Mouse (Mus musculus) midbrain, embryonic 14.5 days (tissue): Measurements from ENCODE around the gene Psd4. TPM values are rescaled to one million over a fixed set of nuclear protein-coding genes. Genes with fewer than 3 reads are reported as not detected.

Experiments used
- ATAC-seq: fragments of 200-750 bp; cut with Nextera tagmentation; 2 replicates; pipeline ENCODE4 v1.8.0; 2017; ENCODE audit warnings: moderate number of reproducible peaks, moderate library complexity; ENCODE audit not compliant: low FRiP score, low TSS enrichment
- DNase-seq: peaks from one replicate; pipeline ENCODE4 v3.0.0-alpha.2; 2015
- H3K27ac ChIP-seq: fragments of 300-500 bp; sonication (generic); replicated peaks from 2 replicates; pipeline ENCODE4 v1.5.1; 2014; ENCODE audit warnings: mild to moderate bottlenecking, low read depth, low read length, moderate library complexity
- H3K27me3 ChIP-seq: fragments of 300-500 bp; sonication (generic); 2 replicates; pipeline ENCODE4 v1.6.1; 2014; ENCODE audit warnings: low read length, control low read depth, mixed read lengths; ENCODE audit not compliant: control insufficient read depth, insufficient read depth
- H3K36me3 ChIP-seq: fragments of 300-500 bp; sonication (generic); 2 replicates; pipeline ENCODE4 v1.6.1; 2014; ENCODE audit warnings: low read length, control low read depth; ENCODE audit not compliant: control insufficient read depth, insufficient read depth
- H3K4me1 ChIP-seq: fragments of 300-500 bp; sonication (generic); 2 replicates; pipeline ENCODE4 v1.6.1; 2014; ENCODE audit warnings: mild to moderate bottlenecking, antibody characterized with exemption, low read length, control low read depth; ENCODE audit not compliant: control insufficient read depth, insufficient read depth
- H3K4me2 ChIP-seq: fragments of 300-500 bp; sonication (generic); 2 replicates; pipeline ENCODE4 v1.6.1; 2014; ENCODE audit warnings: mild to moderate bottlenecking, low read length, moderate library complexity
- H3K4me3 ChIP-seq: fragments of 300-500 bp; sonication (generic); replicated peaks from 2 replicates; pipeline ENCODE4 v1.5.1; 2014; ENCODE audit warnings: low read depth, low read length
- H3K9ac ChIP-seq: fragments of 300-500 bp; sonication (generic); replicated peaks from 2 replicates; pipeline ENCODE4 v1.6.1; 2014; ENCODE audit warnings: mild to moderate bottlenecking, low read length, moderate library complexity
- H3K9me3 ChIP-seq: fragments of 300-500 bp; sonication (generic); 2 replicates; pipeline ENCODE4 v1.6.1; 2016; ENCODE audit warnings: low read length, control low read depth, mixed read lengths; ENCODE audit not compliant: control insufficient read depth
- WGBS: fragments of 180-500 bp; shearing (Covaris S2); extraction: QIAGEN DNeasy Blood & Tissue Kit; methylation state at CpG from one replicate; pipeline ENCODE4 v1.1.7; 2014; 5-methylcytosine and 5-hydroxymethylcytosine counted together
- polyA plus RNA-seq: library from polyadenylated mRNA; unstranded; fragments of >200 nt; fragmentation: Nextera tagmentation; extraction: Ambion mirVana; gene quantifications from 2 replicates; pipeline ENCODE4 v1.2.1, GENCODE M21; 2014

Gene Psd4
- polyA plus RNA-seq, 1 experiment from 2014 or later, result 0.18 TPM

DNA sequence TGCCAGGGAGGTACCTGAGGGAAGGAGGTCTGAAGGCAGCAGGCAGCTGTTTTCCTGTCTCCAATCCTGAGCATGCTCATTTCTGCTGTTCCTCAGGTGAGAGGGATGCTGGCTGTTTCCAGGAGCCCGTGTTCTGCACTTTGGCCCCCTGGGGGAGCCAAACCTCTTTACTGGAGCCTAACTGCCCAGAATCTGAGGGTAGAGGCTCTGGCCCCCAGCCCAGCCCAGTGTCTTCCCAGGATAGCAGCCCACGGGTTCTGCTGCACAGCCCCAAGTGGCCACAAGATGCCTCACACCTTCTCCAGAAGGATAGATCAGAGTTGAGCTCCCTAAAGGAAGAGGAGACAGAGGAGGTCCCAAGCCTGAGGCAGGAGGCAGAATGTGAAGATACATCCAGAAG, 29.7 kb downstream of the Psd4 start:
- no peak for ATAC-seq
- 16% methylated on average over 2 of the region's 2 CpGs for WGBS
- no peaks in the 10 kb centered on the region for H3K36me3 ChIP-seq

DNA sequence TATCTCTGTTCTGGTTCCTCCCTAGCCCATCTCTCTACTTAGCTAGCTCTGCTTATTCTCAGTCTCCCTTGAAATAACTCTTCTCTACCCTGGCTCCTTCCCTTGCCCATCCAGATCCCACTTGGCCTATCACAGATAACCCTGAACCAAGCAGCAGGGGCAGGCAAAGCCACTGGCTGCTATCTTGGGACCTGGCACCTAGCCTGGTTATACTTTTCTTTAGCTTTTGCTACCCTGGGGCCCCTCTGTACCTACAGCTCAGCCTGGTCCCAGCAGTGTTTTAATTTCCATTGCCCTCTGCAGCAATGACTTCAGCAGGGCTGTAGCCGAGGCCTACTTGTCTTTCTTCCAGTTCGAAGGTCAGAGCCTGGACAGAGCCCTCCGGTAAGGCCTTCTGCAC, 33.3 kb downstream of the Psd4 start:
- H3K4me1 ChIP-seq, result no peaks in the 10 kb centered on the region; the same call in 1 of the 2 replicates
- no peak overlapping the region for H3K27ac ChIP-seq
- no peak for DNase-seq
- H3K4me2 ChIP-seq, result no peak overlapping the region
- no peak overlapping the region for H3K4me3 ChIP-seq
- 91% methylated on average over 3 of the region's 3 CpGs for WGBS
- no peak for ATAC-seq
- no peaks in the 10 kb centered on the region for H3K9me3 ChIP-seq
- no peaks in the 10 kb centered on the region for H3K27me3 ChIP-seq
- H3K9ac ChIP-seq, result no peak overlapping the region
- no peaks in the 10 kb centered on the region for H3K36me3 ChIP-seq

More for the DNA sequence above, 29.7 kb downstream of the Psd4 start:
- H3K4me1 ChIP-seq, result no peaks in the 10 kb centered on the region
- H3K4me3 ChIP-seq, result no peak overlapping the region
- no peak for DNase-seq
- H3K4me2 ChIP-seq, result no peak overlapping the region
- no peaks in the 10 kb centered on the region for H3K9me3 ChIP-seq
- H3K27ac ChIP-seq, result no peak overlapping the region
- H3K27me3 ChIP-seq, result no peaks in the 10 kb centered on the region
- no peak overlapping the region for H3K9ac ChIP-seq

DNA sequence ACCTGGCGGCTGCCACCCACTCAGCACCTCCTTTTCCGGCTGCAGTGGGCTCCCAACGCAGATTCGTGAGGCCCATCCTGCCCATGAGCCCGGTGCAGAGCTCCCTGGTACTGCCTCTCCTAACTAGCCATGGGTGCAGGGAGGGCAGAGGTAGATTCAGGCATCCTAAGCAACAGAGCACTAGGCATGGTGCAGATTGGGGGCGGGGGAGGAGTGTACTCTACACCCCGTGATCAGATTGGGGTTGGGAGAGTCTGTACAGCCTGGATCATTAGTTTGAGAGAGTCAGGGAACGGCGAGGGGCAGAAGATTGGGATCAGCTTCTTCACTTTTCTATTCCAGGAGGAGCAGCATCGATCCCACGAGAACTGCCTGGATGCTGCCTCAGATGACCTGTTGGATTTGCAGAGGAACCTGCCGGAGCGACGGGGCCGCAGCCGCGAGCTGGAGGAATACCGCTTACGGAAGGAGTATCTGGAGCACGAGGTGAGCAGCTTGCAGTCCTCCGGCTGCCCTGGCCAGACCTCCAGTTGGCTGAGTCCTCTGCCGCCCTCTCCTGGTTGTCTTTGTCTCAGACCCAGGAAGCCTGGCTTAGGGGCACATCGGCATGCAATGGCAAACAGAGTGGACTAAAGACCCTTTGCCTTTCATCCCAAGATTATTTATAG, 38.1 kb downstream of the Psd4 start:
- peak; percentile 67 for ATAC-seq
- no peaks in the 10 kb centered on the region for H3K27me3 ChIP-seq
- peak overlapping the region; percentile 52 for H3K4me2 ChIP-seq
- no peaks in the 10 kb centered on the region; the same call in 1 of the 2 replicates for H3K4me1 ChIP-seq
- H3K4me3 ChIP-seq, result peak overlapping the region; percentile 12; the same call in 1 of the 2 replicates
- DNase-seq, result peak; percentile 88
- no peak overlapping the region for H3K9ac ChIP-seq
- H3K9me3 ChIP-seq, result no peaks in the 10 kb centered on the region
- no peaks in the 10 kb centered on the region for H3K36me3 ChIP-seq
- no peak overlapping the region for H3K27ac ChIP-seq
- 13% methylated on average over 23 of the region's 23 CpGs for WGBS

DNA sequence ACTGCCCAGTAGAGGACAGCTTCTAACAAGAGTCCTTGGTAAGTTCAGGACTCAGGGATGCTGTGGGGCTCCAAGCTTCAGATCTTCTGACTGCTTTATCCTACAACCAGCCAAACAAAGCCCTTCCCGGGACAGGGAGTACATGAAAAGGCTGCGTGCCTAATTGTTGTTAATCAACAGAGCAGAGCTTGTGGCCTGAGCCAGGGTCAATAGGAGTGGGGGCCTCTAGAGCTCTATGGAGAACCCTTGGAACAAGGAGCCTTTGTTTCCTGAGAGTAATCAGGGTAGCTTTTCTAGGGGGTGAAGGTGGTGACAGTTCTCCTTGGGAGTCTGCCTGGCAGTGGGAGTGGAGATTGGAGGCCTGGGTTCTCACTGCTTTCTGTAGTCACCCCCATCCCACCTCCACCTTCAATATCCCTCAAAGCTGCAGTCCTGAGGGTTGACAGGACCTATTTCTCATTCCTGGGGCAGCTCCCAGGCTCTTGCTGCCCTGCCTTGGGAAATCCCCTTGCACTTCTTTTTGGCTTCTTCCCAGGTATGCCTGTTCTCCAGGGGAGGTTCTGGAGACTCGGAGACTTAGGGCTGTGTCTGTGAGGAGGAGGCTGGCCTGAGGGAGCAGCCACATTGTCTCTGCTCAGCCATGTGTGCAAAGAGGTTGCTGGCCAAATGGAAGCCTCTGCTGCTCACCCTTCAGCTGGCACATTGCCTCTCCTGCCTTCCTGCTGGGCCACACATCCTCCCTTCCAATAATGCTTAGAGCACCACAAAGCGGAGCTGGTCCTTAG, 40.5 kb downstream of the Psd4 start:
- 17% methylated on average over 4 of the region's 4 CpGs for WGBS
- ATAC-seq (peak; percentile 12; the same call in 1 of the 2 replicates), DNase-seq (peak; percentile 28)
- Histone ChIP-seq H3K36me3 (no peaks in the 10 kb centered on the region), H3K9me3 (no peaks in the 10 kb centered on the region), H3K4me3 (no peak overlapping the region), H3K27me3 (no peaks in the 10 kb centered on the region), H3K27ac (no peak overlapping the region), H3K9ac (no peak overlapping the region), H3K4me1 (no peaks in the 10 kb centered on the region; the same call in 1 of the 2 replicates), H3K4me2 (no peak overlapping the region)

DNA sequence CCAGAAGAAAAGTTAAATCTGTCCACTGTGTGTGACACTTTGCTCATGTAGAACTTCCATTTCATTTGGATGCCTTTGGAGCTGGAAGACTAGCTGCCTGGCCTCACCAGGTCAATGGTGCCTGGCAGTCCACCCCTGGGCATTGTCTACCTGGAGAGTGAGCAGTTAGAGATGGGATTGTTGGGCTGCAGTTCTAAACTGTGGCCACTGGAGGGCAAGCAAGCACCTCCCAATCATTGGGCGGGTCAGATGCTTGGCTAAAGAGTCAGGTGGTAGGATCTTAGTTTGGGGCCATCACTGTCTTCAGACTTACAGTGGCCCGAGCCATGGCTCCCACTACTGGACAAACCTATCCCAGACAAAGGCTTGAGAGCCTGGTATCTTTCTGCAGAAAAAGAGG, 41.8 kb downstream of the Psd4 start:
- Histone ChIP-seq H3K4me3 (no peak overlapping the region), H3K9me3 (no peaks in the 10 kb centered on the region), H3K27me3 (no peaks in the 10 kb centered on the region), H3K36me3 (no peaks in the 10 kb centered on the region), H3K4me2 (no peak overlapping the region), H3K9ac (no peak overlapping the region), H3K4me1 (peaks cover 2% of the 10 kb centered on the region; the same call in 1 of the 2 replicates), H3K27ac (no peak overlapping the region)
- WGBS, result 2% methylated on average over 2 of the region's 2 CpGs
- ATAC-seq (peak; percentile 55; the same call in 1 of the 2 replicates), DNase-seq (peak; percentile 87)

DNA sequence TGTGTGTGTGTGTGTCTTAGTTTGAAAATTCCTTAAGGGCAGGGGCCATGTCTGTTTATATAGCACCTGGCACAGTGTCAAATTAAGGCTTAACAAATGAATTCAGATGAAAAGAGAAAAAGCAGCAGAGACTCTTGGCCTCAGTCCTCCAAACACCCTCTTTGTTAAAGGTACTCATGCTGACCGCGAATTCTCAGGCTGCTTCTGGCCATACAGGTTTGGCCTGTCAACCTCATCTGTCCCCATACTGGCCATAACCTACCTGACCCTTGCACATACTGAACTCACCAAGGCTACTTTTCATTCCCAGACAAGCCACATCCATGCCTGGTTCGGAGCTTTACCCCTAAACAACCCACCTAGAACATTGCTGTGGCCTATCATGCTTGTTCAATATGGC, 45.8 kb downstream of the Psd4 start:
- DNase-seq, result no peak
- Histone ChIP-seq H3K27me3 (no peaks in the 10 kb centered on the region), H3K27ac (no peak overlapping the region), H3K36me3 (no peaks in the 10 kb centered on the region), H3K9me3 (no peaks in the 10 kb centered on the region), H3K4me2 (no peak overlapping the region), H3K4me3 (no peak overlapping the region), H3K9ac (no peak overlapping the region), H3K4me1 (0 out of 2 replicates have a peak, but pooled peaks cover 2% of the 10 kb centered on the region)
- ATAC-seq, result no peak
- 77% methylated on average over 3 of the region's 3 CpGs for WGBS

DNA sequence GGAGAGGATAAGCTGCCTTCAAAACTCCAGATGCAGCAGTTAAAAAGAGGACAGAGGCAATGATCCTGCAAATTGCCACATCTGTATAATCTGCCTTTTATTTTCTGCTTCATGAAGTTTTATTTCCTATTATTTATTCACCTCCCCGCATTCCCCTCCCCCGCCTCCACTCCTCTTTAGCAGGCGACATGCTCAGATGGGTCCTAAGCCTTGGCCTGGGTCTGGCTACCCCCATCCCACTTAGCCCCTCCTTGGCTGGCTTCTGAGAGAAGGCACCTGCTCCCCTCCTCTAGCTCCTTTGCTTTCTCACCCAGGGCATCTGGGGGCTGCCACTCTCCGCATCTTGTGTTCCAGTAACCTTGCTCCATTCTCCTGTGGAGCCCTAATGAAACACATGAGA, 46.3 kb downstream of the Psd4 start:
- no peak overlapping the region for H3K4me3 ChIP-seq
- 0 out of 2 replicates have a peak, but pooled peaks cover 2% of the 10 kb centered on the region for H3K4me1 ChIP-seq
- DNase-seq (peak; percentile 13), ATAC-seq (no peak)
- H3K9me3 ChIP-seq, result no peaks in the 10 kb centered on the region
- no peaks in the 10 kb centered on the region for H3K27me3 ChIP-seq
- H3K4me2 ChIP-seq, result no peak overlapping the region
- WGBS, result 62% methylated on average over 4 of the region's 4 CpGs
- no peak overlapping the region for H3K9ac ChIP-seq
- H3K36me3 ChIP-seq, result no peaks in the 10 kb centered on the region
- no peak overlapping the region for H3K27ac ChIP-seq

DNA sequence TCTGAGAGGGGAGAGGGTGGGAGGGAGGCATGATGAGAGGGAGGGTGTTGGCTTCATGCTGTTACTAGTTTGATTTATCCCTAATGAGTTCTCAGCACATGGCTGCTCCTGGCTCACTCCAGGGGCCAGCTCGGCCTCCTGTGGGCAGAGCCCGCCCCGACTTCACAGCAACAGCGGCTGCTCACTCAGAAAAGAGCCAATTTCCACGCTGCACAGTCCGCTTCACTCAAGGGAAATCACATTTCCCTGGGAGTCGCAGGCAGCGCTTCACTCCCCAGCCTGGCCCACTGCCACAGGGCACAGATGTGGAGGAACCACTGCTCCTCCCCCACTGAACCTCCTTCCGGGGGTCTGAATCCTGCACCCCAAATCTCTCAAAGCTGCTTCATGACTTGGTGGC, 49.3 kb downstream of the Psd4 start:
- no peak overlapping the region for H3K27ac ChIP-seq
- no peaks in the 10 kb centered on the region for H3K36me3 ChIP-seq
- ATAC-seq, result peak; percentile 67
- H3K4me2 ChIP-seq, result no peak overlapping the region
- no peak overlapping the region for H3K9ac ChIP-seq
- DNase-seq, result peak; percentile 65
- H3K27me3 ChIP-seq, result no peaks in the 10 kb centered on the region
- 0 out of 2 replicates have a peak, but pooled peaks cover 2% of the 10 kb centered on the region for H3K4me1 ChIP-seq
- no peak overlapping the region for H3K4me3 ChIP-seq
- 3% methylated on average over 9 of the region's 9 CpGs for WGBS
- H3K9me3 ChIP-seq, result no peaks in the 10 kb centered on the region
